Comparison of ENCODE assay signal across 24 mouse cellular contexts in the genomic region with DNA sequence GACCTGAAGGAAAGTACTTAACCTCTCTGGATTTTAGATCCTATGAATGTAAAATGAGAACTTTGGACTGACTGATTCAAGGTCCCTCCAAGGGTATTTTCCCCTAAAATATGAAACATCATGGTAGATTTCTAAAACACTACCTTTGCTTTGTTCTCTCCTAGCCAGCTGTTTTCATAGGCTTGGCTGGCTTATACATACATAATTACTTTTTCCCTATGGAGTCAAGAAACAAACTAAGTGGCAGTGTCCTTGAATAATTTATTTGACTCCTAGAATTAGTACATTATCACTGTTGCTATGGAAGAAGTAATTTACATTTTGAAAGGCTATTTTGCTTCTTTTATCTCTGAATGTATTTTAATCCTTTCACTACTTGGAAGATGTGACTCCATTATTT.
DNase-seq lines count a peak whose midpoint lies in the region; ATAC-seq and TF ChIP-seq lines count a peak whose summit lies in the region.
"Had no signal": no experiment of that assay in that cellular context is flagged by ENCODE, and none has a peak within 500 bp of the region (broad histone marks: within the 10 kb centered on the region; RNA-seq: fewer than 3 reads in every experiment).

No protein-coding gene starts in this region.

- TF ChIP-seq CTCF in midbrain, postnatal 0 days (IDR thresholded peaks at IDR 0.05), result no peak

- no peak overlapping the region for H3K4me2 ChIP-seq in midbrain, embryonic 11.5 days
- no peak overlapping the region for H3K4me2 ChIP-seq in midbrain, postnatal 0 days (ENCODE audit: low read depth, low read length, poor library complexity, severe bottlenecking)
- H3K4me2 ChIP-seq in midbrain, embryonic 14.5 days (ENCODE audit: low read length), result no peak overlapping the region
- no peak overlapping the region for H3K4me2 ChIP-seq in hindbrain, embryonic 11.5 days (replicated peaks; ENCODE audit: low read depth, low read length)
- H3K4me2 ChIP-seq: embryonic facial prominence, embryonic 12.5 days; embryonic facial prominence, embryonic 15.5 days; heart, embryonic 11.5 days; hindbrain, embryonic 14.5 days had no signal

- no peak overlapping the region for H3K9ac ChIP-seq in midbrain, embryonic 11.5 days (ENCODE audit: low read length)
- no peak overlapping the region for H3K9ac ChIP-seq in midbrain, postnatal 0 days (replicated peaks; ENCODE audit: low read length, poor library complexity, severe bottlenecking)
- H3K9ac ChIP-seq in midbrain, embryonic 14.5 days (replicated peaks; ENCODE audit: low read length), result no peak overlapping the region
- H3K9ac ChIP-seq in hindbrain, embryonic 11.5 days (ENCODE audit: low read depth, low read length), result no peak overlapping the region
- H3K9ac ChIP-seq: embryonic facial prominence, embryonic 12.5 days; embryonic facial prominence, embryonic 15.5 days; forebrain, postnatal 0 days; hindbrain, embryonic 14.5 days had no signal

- H3K36me3 ChIP-seq in midbrain, embryonic 11.5 days (ENCODE audit: control insufficient read depth, insufficient read depth, low read length), result no peaks in the 10 kb centered on the region
- no peaks in the 10 kb centered on the region for H3K36me3 ChIP-seq in midbrain, postnatal 0 days (ENCODE audit: insufficient read depth, low read length)
- no peaks in the 10 kb centered on the region for H3K36me3 ChIP-seq in midbrain, embryonic 14.5 days (ENCODE audit: control insufficient read depth, insufficient read depth, low read length)
- no peaks in the 10 kb centered on the region for H3K36me3 ChIP-seq in hindbrain, embryonic 11.5 days (ENCODE audit: control insufficient read depth, insufficient read depth, low read length)
- H3K36me3 ChIP-seq: embryonic facial prominence, embryonic 12.5 days; embryonic facial prominence, embryonic 15.5 days; hindbrain, embryonic 10.5 days had no signal

- no peaks in the 10 kb centered on the region for H3K27me3 ChIP-seq in midbrain, embryonic 11.5 days (ENCODE audit: control insufficient read depth, insufficient read depth, low read length)
- H3K27me3 ChIP-seq in midbrain, postnatal 0 days (ENCODE audit: insufficient read depth, low read length), result no peaks in the 10 kb centered on the region
- H3K27me3 ChIP-seq in midbrain, embryonic 14.5 days (ENCODE audit: control insufficient read depth, insufficient read depth, low read length), result no peaks in the 10 kb centered on the region
- no peaks in the 10 kb centered on the region for H3K27me3 ChIP-seq in hindbrain, embryonic 11.5 days (ENCODE audit: control insufficient read depth, insufficient read depth, low read length)
- H3K27me3 ChIP-seq: embryonic facial prominence, embryonic 12.5 days; embryonic facial prominence, embryonic 15.5 days had no signal

- no peak for DNase-seq in midbrain, embryonic 11.5 days (ENCODE audit: low spot score, missing footprints)
- no peak for DNase-seq in midbrain, postnatal 0 days (ENCODE audit: low spot score)
- peak; percentile 47 for DNase-seq in midbrain, embryonic 14.5 days
- DNase-seq in retina, embryonic 14.5 days (ENCODE audit: low spot score), result peak; percentile 45
- DNase-seq in hindbrain, embryonic 11.5 days (ENCODE audit: low spot score), result no peak
- DNase-seq in yolk sac, embryonic 10.5 days (ENCODE audit: low spot score), result no peak
- DNase-seq: adrenal gland, postnatal 10 days; adrenal gland, postnatal 36 days; cerebellum, adult 11 months; cerebellum, adult 2 months; cerebellum, adult 9-11 months; cerebellum, postnatal 25 days; forebrain, postnatal 0 days; gastrocnemius, adult 2 months; gastrocnemius, postnatal 14 days; heart, adult 11 months; heart, postnatal 36 days had no signal

- no peak overlapping the region for H3K27ac ChIP-seq in midbrain, embryonic 11.5 days (ENCODE audit: low read depth, low read length)
- no peak overlapping the region for H3K27ac ChIP-seq in midbrain, postnatal 0 days (ENCODE audit: low read depth, low read length)
- H3K27ac ChIP-seq in midbrain, embryonic 14.5 days (replicated peaks; ENCODE audit: low read depth, low read length), result 0 out of 2 replicates have a peak overlapping the region, but pooled peaks have one; percentile 13
- H3K27ac ChIP-seq in hindbrain, embryonic 11.5 days (ENCODE audit: low read depth, low read length), result no peak overlapping the region
- H3K27ac ChIP-seq: embryonic facial prominence, embryonic 12.5 days; embryonic facial prominence, embryonic 15.5 days; gastrocnemius, adult 2 months; hindbrain, embryonic 10.5 days; hindbrain, embryonic 14.5 days; hindbrain, postnatal 0 days had no signal

- H3K9me3 ChIP-seq in midbrain, embryonic 11.5 days (ENCODE audit: control insufficient read depth, low read length), result no peaks in the 10 kb centered on the region
- no peaks in the 10 kb centered on the region for H3K9me3 ChIP-seq in midbrain, postnatal 0 days (ENCODE audit: low read length)
- H3K9me3 ChIP-seq in midbrain, embryonic 14.5 days (ENCODE audit: control insufficient read depth, low read length), result no peaks in the 10 kb centered on the region
- H3K9me3 ChIP-seq in hindbrain, embryonic 11.5 days (ENCODE audit: control insufficient read depth, low read length), result no peaks in the 10 kb centered on the region
- H3K9me3 ChIP-seq: embryonic facial prominence, embryonic 12.5 days; embryonic facial prominence, embryonic 15.5 days; hindbrain, embryonic 10.5 days had no signal

- no peaks in the 10 kb centered on the region for H3K4me1 ChIP-seq in midbrain, embryonic 11.5 days (ENCODE audit: control insufficient read depth, insufficient read depth, low read length)
- H3K4me1 ChIP-seq in midbrain, postnatal 0 days (ENCODE audit: insufficient read depth, low read length), result no peaks in the 10 kb centered on the region
- H3K4me1 ChIP-seq in midbrain, embryonic 14.5 days (ENCODE audit: control insufficient read depth, insufficient read depth, low read length), result no peaks in the 10 kb centered on the region
- H3K4me1 ChIP-seq in hindbrain, embryonic 11.5 days (replicated peaks; ENCODE audit: control insufficient read depth, insufficient read depth, low read length), result no peaks in the 10 kb centered on the region
- H3K4me1 ChIP-seq: embryonic facial prominence, embryonic 12.5 days; embryonic facial prominence, embryonic 15.5 days; hindbrain, embryonic 10.5 days had no signal

- ATAC-seq in midbrain, embryonic 11.5 days (ENCODE audit: low FRiP score), result peak; percentile 48; the same call in 1 of the 2 replicates
- no peak for ATAC-seq in midbrain, postnatal 0 days (ENCODE audit: low FRiP score)
- peak; percentile 74 for ATAC-seq in midbrain, embryonic 14.5 days (ENCODE audit: low FRiP score, low TSS enrichment)
- no peak for ATAC-seq in hindbrain, embryonic 11.5 days (ENCODE audit: low FRiP score)
- ATAC-seq: forebrain, embryonic 14.5 days; forebrain, postnatal 0 days; hindbrain, postnatal 0 days had no signal

- H3K4me3 ChIP-seq in midbrain, embryonic 11.5 days (ENCODE audit: low read depth, low read length), result no peak overlapping the region
- H3K4me3 ChIP-seq in midbrain, postnatal 0 days (ENCODE audit: low read depth, low read length), result no peak overlapping the region
- no peak overlapping the region for H3K4me3 ChIP-seq in midbrain, embryonic 14.5 days (replicated peaks; ENCODE audit: low read depth, low read length)
- H3K4me3 ChIP-seq in hindbrain, embryonic 11.5 days (ENCODE audit: low read depth, low read length), result no peak overlapping the region
- H3K4me3 ChIP-seq: embryonic facial prominence, embryonic 12.5 days; embryonic facial prominence, embryonic 15.5 days; gastrocnemius, adult 2 months; hindbrain, embryonic 10.5 days had no signal

Comparison
In these comparisons a context has a peak if more than half of its experiments do, and no peak if none do; other contexts are left out.
1. ATAC-seq: peak in midbrain, embryonic 11.5 days (single experiment) and midbrain, embryonic 14.5 days (single experiment); none in midbrain, postnatal 0 days (single experiment) and hindbrain, embryonic 11.5 days (single experiment).
2. DNase-seq: peak in midbrain, embryonic 14.5 days (single experiment) and retina, embryonic 14.5 days (single experiment); none in midbrain, embryonic 11.5 days (single experiment), midbrain, postnatal 0 days (single experiment), hindbrain, embryonic 11.5 days (single experiment) and yolk sac, embryonic 10.5 days (single experiment).